Mouse (Mus musculus) left cerebral cortex, postnatal 14 days (tissue): ENCODE measurements around the gene Ier5l. TPM values are rescaled to one million over a fixed set of nuclear protein-coding genes. Genes with fewer than 3 reads are reported as not detected.
A peak's percentile ranks its signal among the peaks of the same experiment; 100 is the strongest.

Experiments used
- DNase-seq, 2 experiments: peaks; one replicate each; pipeline ENCODE4 v3.0.0; 2021 to 2022; ENCODE audit warnings: low spot score in 2 of 2, mixed read lengths in 1 of 2
- intact Hi-C: fragments of 180-260 bp; cut with DNase I; formaldehyde crosslinking; loops from one replicate; pipeline ENCODE4 v1.15.1; 2025
- total RNA-seq, 2 experiments: library from RNA; stranded (reverse); gene quantifications; 2 replicates each; pipeline ENCODE4 v1.2.3; 2021

Gene Ier5l
- total RNA-seq, 2 experiments from 2014 or later, result 12.7 to 15.1 TPM

- DNase-seq, result no peak
- intact Hi-C loops, result no loop called here
Observed at GRCm38 (mm10) chr2:30445312-30445711, 28.7 kb downstream of the Ier5l start.

GRCm38 (mm10) chr2:30444450-30444849 is 29.6 kb downstream of the Ier5l start:
- intact Hi-C loops, result no loop called here

GRCm38 (mm10) chr2:30444006-30444405 is 30.0 kb downstream of the Ier5l start:
- DNase-seq, result no peak
- intact Hi-C loops, result no loop called here

More at GRCm38 (mm10) chr2:30444450-30444849, 29.6 kb downstream of the Ier5l start:
- no peak for DNase-seq

GRCm38 (mm10) chr2:30443281-30443680 is 30.7 kb downstream of the Ier5l start:
- intact Hi-C loops, result no loop called here
- no peak for DNase-seq

GRCm38 (mm10) chr2:30442498-30442890 is 31.5 kb downstream of the Ier5l start:
- DNase-seq, result no peak
- intact Hi-C loops, result no loop called here

GRCm38 (mm10) chr2:30441518-30442497 is 32.2 kb downstream of the Ier5l start:
- intact Hi-C loops, result loop anchor here (2.0 kb wide), 2 partner anchors 29 to 353 kb away; no protein-coding TSS in a partner anchor
- peak; percentile 74 to 91 for DNase-seq

- intact Hi-C loops, result loop anchor here (2.0 kb wide), 2 partner anchors 30 to 354 kb away; no protein-coding TSS in a partner anchor
- DNase-seq, result peak; percentile 69 to 90
Observed at GRCm38 (mm10) chr2:30440701-30441517, 33.1 kb downstream of the Ier5l start.

- intact Hi-C loops, result loop anchor here (2.0 kb wide), 2 partner anchors 31 to 355 kb away; no protein-coding TSS in a partner anchor
- no peak for DNase-seq
Observed at GRCm38 (mm10) chr2:30440211-30440700, 33.8 kb downstream of the Ier5l start.

- intact Hi-C loops, result loop anchor here (2.0 to 5.0 kb wide), 3 partner anchors 31 to 493 kb away; no protein-coding TSS in a partner anchor
Observed at GRCm38 (mm10) chr2:30439631-30440030, 34.4 kb downstream of the Ier5l start.

GRCm38 (mm10) chr2:30437791-30438190 is 36.2 kb downstream of the Ier5l start:
- DNase-seq, result no peak
- intact Hi-C loops, result loop anchor here (5.0 kb wide), 1 partner anchor 495 kb away; no protein-coding TSS in a partner anchor

More at GRCm38 (mm10) chr2:30439631-30440030, 34.4 kb downstream of the Ier5l start:
- DNase-seq, result no peak

- intact Hi-C loops, result loop anchor here (1.0 to 5.0 kb wide), 2 partner anchors 359 to 495 kb away; no protein-coding TSS in a partner anchor
- DNase-seq, result no peak
Observed at GRCm38 (mm10) chr2:30436809-30437208, 37.2 kb downstream of the Ier5l start.

- DNase-seq, result no peak
- intact Hi-C loops, result loop anchor here (1.0 to 5.0 kb wide), 2 partner anchors 360 to 496 kb away; no protein-coding TSS in a partner anchor
Observed at GRCm38 (mm10) chr2:30436156-30436545, 37.9 kb downstream of the Ier5l start.

- DNase-seq, result peak; percentile 81 to 84
Observed at GRCm38 (mm10) chr2:30435326-30436155, 38.5 kb downstream of the Ier5l start.

GRCm38 (mm10) chr2:30429156-30429555 is 44.9 kb downstream of the Ier5l start:
- DNase-seq, result no peak
- intact Hi-C loops, result no loop called here

More at GRCm38 (mm10) chr2:30435326-30436155, 38.5 kb downstream of the Ier5l start:
- intact Hi-C loops, result loop anchor here (1.0 to 5.0 kb wide), 2 partner anchors 361 to 497 kb away; no protein-coding TSS in a partner anchor
